Mouse (Mus musculus): ENCODE data around the gene Lactbl1. TPM values are rescaled to one million over a fixed set of nuclear protein-coding genes. Genes with fewer than 3 reads are reported as not detected.

Gene Lactbl1
- polyA plus RNA-seq, 1 experiment from 2014 or later = not detected

DNA sequence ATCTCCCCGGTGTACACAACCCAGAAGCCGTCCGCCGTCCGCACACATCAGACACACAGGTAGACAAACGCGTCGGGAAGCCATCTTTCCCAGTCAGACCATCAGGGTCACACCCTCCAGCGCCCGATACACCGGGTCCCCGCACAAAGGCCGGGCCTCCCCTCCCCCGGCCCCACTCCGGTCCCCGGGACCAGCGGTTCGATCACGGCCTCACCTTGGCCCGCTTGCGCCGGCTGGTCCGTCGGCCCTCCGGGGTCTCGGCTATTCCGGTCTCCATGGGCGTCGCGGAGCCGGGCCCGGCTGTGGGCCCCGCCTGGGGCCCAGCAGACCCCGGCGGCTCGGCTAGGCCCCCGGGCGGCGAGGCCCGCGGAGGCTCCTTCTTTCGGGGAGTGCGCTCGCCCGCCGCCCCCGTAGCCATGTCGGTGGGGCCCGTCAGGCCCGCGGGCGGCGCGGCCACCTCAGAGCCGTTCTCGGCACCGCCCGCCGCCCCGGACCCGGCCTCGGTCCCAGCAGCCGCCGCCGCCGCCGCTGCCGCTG is 20.3 kb upstream of the Lactbl1 start:
- Histone ChIP-seq H3K4me2 (peak overlapping the region; percentile 64), H3K9ac (peak overlapping the region; percentile 99), H3K4me1 (peaks cover 18% of the 10 kb centered on the region), H3K4me3 (peak overlapping the region; percentile 89), H3K27me3 (no peaks in the 10 kb centered on the region), H3K9me3 (no peaks in the 10 kb centered on the region), H3K27ac (peak overlapping the region; percentile 91), H3K36me3 (0 out of 2 replicates have a peak, but pooled peaks cover 6% of the 10 kb centered on the region)
- under 1% methylated on average over 68 of the region's 68 CpGs for WGBS
- ATAC-seq (ENCODE audit: insufficient number of reproducible peaks, insufficient read depth, low FRiP score, low TSS enrichment, low read depth) = peak; percentile 65

DNA sequence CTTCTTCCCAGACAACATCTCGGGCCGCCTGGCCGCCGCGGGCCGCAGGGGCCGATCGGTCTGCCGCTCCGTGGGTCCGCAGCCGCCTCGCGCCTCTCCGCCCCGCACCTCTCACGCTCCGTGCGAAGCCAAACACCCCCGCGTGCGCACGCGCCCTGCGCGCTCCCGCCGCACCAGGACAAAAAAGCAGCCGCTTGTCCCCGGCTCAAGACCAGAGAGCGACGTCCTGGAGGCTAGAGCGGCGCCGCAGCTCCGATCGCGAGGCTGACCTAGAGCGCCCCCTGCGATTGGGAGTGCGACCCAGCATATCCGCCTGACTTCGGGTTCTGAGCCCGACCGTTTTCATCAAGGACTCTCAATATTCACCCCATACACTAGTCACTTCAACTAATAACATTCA is 19.9 kb upstream of the Lactbl1 start, which contains the start of gene Kdm1a:
Gene Kdm1a, minus strand, starts transcription at position 156 of the 400 bp plus-strand sequence.
- peak; percentile 82 for ATAC-seq (ENCODE audit: insufficient number of reproducible peaks, insufficient read depth, low FRiP score, low TSS enrichment, low read depth)
- Histone ChIP-seq H3K9me3 (no peaks in the 10 kb centered on the region), H3K4me3 (peak within 1 kb of the TSS; percentile 89), H3K27ac (peak within 1 kb of the TSS; percentile 91), H3K4me1 (peaks cover 18% of the 10 kb centered on the region), H3K9ac (peak within 1 kb of the TSS; percentile 99), H3K27me3 (no peaks in the 10 kb centered on the region), H3K36me3 (0 out of 2 replicates have a peak, but pooled peaks cover 6% of the 10 kb centered on the region), H3K4me2 (peak within 1 kb of the TSS; percentile 64)
- 0% methylated on average over 39 of the region's 45 CpGs for WGBS

DNA sequence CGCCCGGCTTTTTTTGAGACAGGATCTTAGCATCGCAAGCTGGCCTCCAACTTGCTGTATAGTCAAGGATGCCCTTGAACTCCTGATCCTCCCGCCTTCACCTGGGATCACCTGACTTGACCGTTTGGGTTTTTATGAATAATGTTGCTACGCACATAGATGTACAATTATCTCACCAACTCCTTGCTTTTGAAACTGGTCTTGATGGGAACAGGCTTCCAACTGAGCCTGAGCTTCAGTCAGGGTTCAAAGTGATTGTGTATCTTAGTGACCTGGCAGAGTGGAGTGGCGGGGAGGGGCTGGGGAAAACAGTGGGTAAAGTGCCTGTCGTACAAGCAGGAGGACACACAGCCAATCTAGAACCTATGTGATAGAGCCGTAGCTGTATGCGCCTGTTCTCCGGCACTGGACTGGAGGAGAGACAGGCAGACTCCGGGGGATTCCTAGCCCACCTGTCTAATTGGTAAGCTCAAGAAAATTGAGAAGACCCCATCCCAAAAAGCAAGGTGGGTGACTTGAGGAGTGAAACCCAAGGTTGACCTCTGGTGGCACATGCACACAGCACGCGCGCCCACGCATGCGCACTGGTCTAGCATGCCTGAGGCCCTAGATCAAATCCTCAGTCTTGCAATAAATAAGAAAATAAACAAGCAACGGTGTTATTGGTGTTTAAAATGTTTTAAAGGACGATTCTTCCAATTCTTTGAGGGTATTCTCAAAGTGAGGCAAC is 16.5 kb upstream of the Lactbl1 start:
- Histone ChIP-seq H3K4me1 (peaks cover 4% of the 10 kb centered on the region), H3K4me2 (no peak overlapping the region), H3K4me3 (no peak overlapping the region), H3K27ac (no peak overlapping the region), H3K9ac (no peak overlapping the region), H3K27me3 (no peaks in the 10 kb centered on the region), H3K9me3 (no peaks in the 10 kb centered on the region), H3K36me3 (no peaks in the 10 kb centered on the region)
- ATAC-seq (ENCODE audit: insufficient number of reproducible peaks, insufficient read depth, low FRiP score, low TSS enrichment, low read depth) = no peak
- WGBS = 90% methylated on average over 19 of the region's 19 CpGs

DNA sequence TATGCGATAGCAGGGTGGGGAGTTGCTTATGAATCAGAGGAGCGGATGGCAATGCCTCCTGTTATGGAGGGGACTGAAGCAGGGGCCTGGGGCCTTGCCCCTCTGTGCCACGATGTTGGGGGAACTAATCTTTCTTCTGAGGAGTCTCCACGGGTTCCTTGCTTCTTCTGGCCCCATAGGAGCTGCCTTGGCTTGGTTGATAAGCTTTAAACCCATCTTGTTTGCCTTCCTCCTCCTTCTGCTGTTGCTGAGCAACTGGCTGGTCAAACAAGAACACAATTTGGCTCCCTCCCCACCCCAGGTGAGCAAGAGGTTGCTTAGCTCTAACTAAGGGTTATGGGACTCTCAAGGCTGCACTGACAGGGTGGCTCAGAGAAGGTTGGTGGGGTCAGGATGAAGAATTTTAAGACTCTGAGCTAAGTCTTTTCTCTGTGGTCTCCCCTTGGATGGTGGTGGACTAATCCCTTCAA is 12.0 kb upstream of the Lactbl1 start, which contains the start of gene Tex46:
Gene Tex46, plus strand, starts transcription at position 51 of the 470 bp plus-strand sequence.
- 68% methylated on average over 4 of the region's 4 CpGs for WGBS

GRCm38 (mm10) chr4:136613657-136614056 is 8.8 kb upstream of the Lactbl1 start:
- no peak overlapping the region for H3K4me3 ChIP-seq
- 63% methylated on average over 7 of the region's 7 CpGs for WGBS
- no peaks in the 10 kb centered on the region for H3K36me3 ChIP-seq
- no peaks in the 10 kb centered on the region for H3K4me1 ChIP-seq
- H3K9ac ChIP-seq = no peak overlapping the region
- no peaks in the 10 kb centered on the region for H3K27me3 ChIP-seq
- no peaks in the 10 kb centered on the region for H3K9me3 ChIP-seq
- no peak for ATAC-seq (ENCODE audit: insufficient number of reproducible peaks, insufficient read depth, low FRiP score, low TSS enrichment, low read depth)
- H3K27ac ChIP-seq = no peak overlapping the region
- no peak overlapping the region for H3K4me2 ChIP-seq

More for the DNA sequence above, 12.0 kb upstream of the Lactbl1 start, which contains the start of gene Tex46:
- Histone ChIP-seq H3K9ac (no peak within 1 kb of the TSS), H3K9me3 (no peaks in the 10 kb centered on the region), H3K27ac (no peak within 1 kb of the TSS), H3K4me2 (no peak within 1 kb of the TSS), H3K4me3 (no peak within 1 kb of the TSS), H3K4me1 (no peaks in the 10 kb centered on the region), H3K36me3 (no peaks in the 10 kb centered on the region), H3K27me3 (no peaks in the 10 kb centered on the region)
- ATAC-seq (ENCODE audit: insufficient number of reproducible peaks, insufficient read depth, low FRiP score, low TSS enrichment, low read depth) = no peak

DNA sequence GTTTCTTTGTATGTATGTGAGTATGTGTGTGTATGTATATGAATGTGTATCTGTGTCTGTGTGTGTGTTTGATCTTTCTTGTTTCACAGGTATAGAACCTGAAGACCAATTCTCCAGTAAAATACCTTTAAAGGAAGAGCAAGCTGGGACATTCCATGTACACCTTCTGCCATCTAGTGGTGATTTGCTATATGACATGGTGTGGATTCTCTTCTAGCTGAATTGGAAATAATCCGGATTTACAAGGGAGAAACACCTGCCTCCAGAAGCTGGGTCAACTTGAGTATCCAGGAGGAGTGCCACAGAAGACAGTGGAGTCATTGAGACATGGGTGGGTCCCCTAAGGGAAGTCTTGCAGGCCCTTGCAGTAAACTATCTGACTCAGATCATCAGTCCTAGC is 1.1 kb upstream of the Lactbl1 start:
- H3K27ac ChIP-seq = no peak overlapping the region
- H3K4me1 ChIP-seq = no peaks in the 10 kb centered on the region
- no peak for ATAC-seq (ENCODE audit: insufficient number of reproducible peaks, insufficient read depth, low FRiP score, low TSS enrichment, low read depth)
- H3K9me3 ChIP-seq = no peaks in the 10 kb centered on the region
- 0% methylated on average over 1 of the region's 1 CpGs for WGBS
- peaks cover 9% of the 10 kb centered on the region; the same call in 1 of the 2 replicates for H3K27me3 ChIP-seq
- H3K36me3 ChIP-seq = no peaks in the 10 kb centered on the region
- no peak overlapping the region for H3K9ac ChIP-seq
- no peak overlapping the region for H3K4me2 ChIP-seq
- no peak overlapping the region for H3K4me3 ChIP-seq

DNA sequence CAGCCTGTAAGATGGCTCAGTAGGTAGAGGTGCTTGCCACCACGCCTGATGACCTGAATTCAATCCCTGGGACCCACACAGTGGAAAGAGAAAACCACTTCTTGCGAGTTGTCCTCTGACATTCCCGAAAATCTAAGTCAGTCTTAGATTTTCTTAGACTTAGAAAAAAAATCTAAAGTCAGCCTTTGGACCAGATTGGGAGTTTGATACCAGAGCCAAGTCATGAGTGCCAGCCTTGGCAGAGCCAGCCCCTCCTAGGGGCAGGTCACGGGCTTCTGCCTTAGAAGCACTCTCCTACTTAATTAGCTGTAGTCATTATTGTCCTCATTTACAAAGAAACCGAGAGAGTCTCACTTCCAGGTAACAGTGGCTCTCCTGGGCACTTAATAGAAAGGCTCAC is 465 bp upstream of the Lactbl1 start:
- no peaks in the 10 kb centered on the region for H3K36me3 ChIP-seq
- WGBS = 53% methylated on average over 5 of the region's 5 CpGs
- no peak overlapping the region for H3K4me2 ChIP-seq
- no peaks in the 10 kb centered on the region for H3K4me1 ChIP-seq
- peaks cover 9% of the 10 kb centered on the region; the same call in 1 of the 2 replicates for H3K27me3 ChIP-seq
- H3K27ac ChIP-seq = no peak overlapping the region
- no peaks in the 10 kb centered on the region for H3K9me3 ChIP-seq
- H3K9ac ChIP-seq = no peak overlapping the region
- no peak for ATAC-seq (ENCODE audit: insufficient number of reproducible peaks, insufficient read depth, low FRiP score, low TSS enrichment, low read depth)
- no peak overlapping the region for H3K4me3 ChIP-seq

GRCm38 (mm10) chr4:136626590-136626989 is 4.2 kb downstream of the Lactbl1 start:
- peaks cover 9% of the 10 kb centered on the region; the same call in 1 of the 2 replicates for H3K27me3 ChIP-seq

DNA sequence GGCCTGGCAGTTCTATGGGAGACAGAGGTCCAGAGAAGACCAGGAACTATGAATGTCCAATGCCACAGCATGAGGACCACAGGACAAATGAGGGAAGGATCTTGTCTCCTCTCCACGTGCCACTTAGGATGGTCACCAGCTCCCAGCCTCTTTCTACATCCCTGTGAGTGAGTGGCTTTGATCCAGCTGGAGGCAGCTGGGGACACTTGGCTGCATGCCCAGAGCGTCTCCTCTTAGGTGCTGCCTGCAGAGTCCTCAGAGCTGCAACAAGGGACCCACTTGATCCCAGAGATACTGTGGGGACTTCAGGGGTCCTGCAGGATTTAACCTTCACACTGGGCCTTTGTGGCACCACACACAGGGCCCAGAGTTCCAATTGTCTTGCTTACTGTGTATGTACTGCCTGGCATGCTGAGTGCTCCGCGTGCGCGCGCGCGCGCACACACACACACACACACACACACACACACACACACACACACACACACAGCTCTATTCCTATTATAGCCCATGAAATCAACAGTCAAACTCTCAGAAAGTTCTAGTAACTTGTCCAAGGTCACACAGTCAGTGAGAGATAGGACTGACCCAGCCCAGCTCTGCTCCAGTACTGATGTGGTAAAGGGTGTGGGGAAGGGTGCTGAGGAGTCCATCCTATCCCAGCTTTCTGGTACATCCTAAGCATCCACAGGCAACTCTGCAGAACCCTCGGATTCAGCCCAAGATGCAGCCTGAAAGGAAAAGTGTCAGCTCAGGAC is 9.0 kb downstream of the Lactbl1 start:
- 86% methylated on average over 11 of the region's 11 CpGs for WGBS
- H3K27ac ChIP-seq = no peak overlapping the region
- H3K9me3 ChIP-seq = no peaks in the 10 kb centered on the region
- no peak overlapping the region for H3K4me2 ChIP-seq
- H3K9ac ChIP-seq = no peak overlapping the region
- ATAC-seq (ENCODE audit: insufficient number of reproducible peaks, insufficient read depth, low FRiP score, low TSS enrichment, low read depth) = no peak
- H3K4me1 ChIP-seq = no peaks in the 10 kb centered on the region
- H3K27me3 ChIP-seq = peaks cover 10% of the 10 kb centered on the region
- no peaks in the 10 kb centered on the region for H3K36me3 ChIP-seq
- H3K4me3 ChIP-seq = no peak overlapping the region

More at GRCm38 (mm10) chr4:136626590-136626989, 4.2 kb downstream of the Lactbl1 start:
- WGBS = 63% methylated on average over 6 of the region's 6 CpGs
- H3K4me3 ChIP-seq = no peak overlapping the region
- no peak for ATAC-seq (ENCODE audit: insufficient number of reproducible peaks, insufficient read depth, low FRiP score, low TSS enrichment, low read depth)
- H3K27ac ChIP-seq = no peak overlapping the region
- no peaks in the 10 kb centered on the region for H3K4me1 ChIP-seq
- H3K9ac ChIP-seq = no peak overlapping the region
- H3K36me3 ChIP-seq = no peaks in the 10 kb centered on the region
- no peaks in the 10 kb centered on the region for H3K9me3 ChIP-seq
- H3K4me2 ChIP-seq = no peak overlapping the region

- Histone ChIP-seq H3K27ac (no peak overlapping the region), H3K4me2 (no peak overlapping the region), H3K9ac (no peak overlapping the region), H3K4me1 (peaks cover 24% of the 10 kb centered on the region), H3K9me3 (no peaks in the 10 kb centered on the region), H3K4me3 (no peak overlapping the region), H3K27me3 (peaks cover 46% of the 10 kb centered on the region), H3K36me3 (no peaks in the 10 kb centered on the region)
- ATAC-seq (ENCODE audit: insufficient number of reproducible peaks, insufficient read depth, low FRiP score, low TSS enrichment, low read depth) = no peak
Measured at GRCm38 (mm10) chr4:136635995-136636394, 13.6 kb downstream of the Lactbl1 start.

GRCm38 (mm10) chr4:136636511-136636910 is 14.1 kb downstream of the Lactbl1 start:
- 65% methylated on average over 5 of the region's 5 CpGs for WGBS
- peaks cover 46% of the 10 kb centered on the region for H3K27me3 ChIP-seq

More at GRCm38 (mm10) chr4:136636511-136636910, 14.1 kb downstream of the Lactbl1 start:
- Histone ChIP-seq H3K4me3 (no peak overlapping the region), H3K4me2 (peak overlapping the region; percentile 80), H3K9ac (no peak overlapping the region), H3K27ac (no peak overlapping the region), H3K4me1 (peaks cover 24% of the 10 kb centered on the region), H3K9me3 (no peaks in the 10 kb centered on the region), H3K36me3 (no peaks in the 10 kb centered on the region)
- ATAC-seq (ENCODE audit: insufficient number of reproducible peaks, insufficient read depth, low FRiP score, low TSS enrichment, low read depth) = no peak
